In the genomic region with DNA sequence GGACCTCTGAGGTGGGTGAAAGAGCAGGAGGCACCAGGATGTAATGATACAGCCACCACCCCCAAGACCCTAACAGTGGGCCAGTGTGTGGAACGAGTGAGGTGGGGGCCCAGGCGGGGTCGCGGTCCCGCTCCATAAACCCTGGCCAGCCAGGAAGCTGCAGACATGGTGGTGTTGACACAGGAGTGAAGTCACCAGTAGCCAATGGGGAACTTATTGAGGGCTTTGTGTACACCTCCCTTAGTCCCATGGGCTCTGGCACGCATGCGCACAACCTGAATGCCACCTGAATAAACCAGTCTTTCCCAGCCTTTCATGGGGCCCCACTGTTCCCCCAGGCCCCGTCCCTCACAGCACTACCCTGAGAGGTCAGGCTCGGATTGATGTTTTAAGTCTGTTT, we compare ENCODE assay signal across 9 mouse cellular contexts. TPM values are rescaled to one million over a fixed set of nuclear protein-coding genes. Genes with fewer than 3 reads are reported as not detected.
DNase-seq lines count a peak whose midpoint lies in the region; ATAC-seq and TF ChIP-seq lines count a peak whose summit lies in the region.
"Had no signal": no experiment of that assay in that cellular context is flagged by ENCODE, and none has a peak within 500 bp of the region (broad histone marks: within the 10 kb centered on the region; RNA-seq: fewer than 3 reads in every experiment).

No protein-coding gene starts in this region.

- H3K9ac ChIP-seq in kidney, embryonic 16.5 days (replicated peaks; ENCODE audit: low read length): peak overlapping the region; percentile 45; the same call in 1 of the 2 replicates
- H3K9ac ChIP-seq in intestine, embryonic 14.5 days (ENCODE audit: low read length): no peak overlapping the region
- H3K9ac ChIP-seq in liver, postnatal 0 days (replicated peaks): peak overlapping the region; percentile 48

- WGBS in kidney, embryonic 16.5 days: 18% methylated on average over 9 of the region's 9 CpGs
- WGBS in intestine, embryonic 14.5 days: 43% methylated on average over 9 of the region's 9 CpGs
- WGBS in liver, postnatal 0 days (ENCODE audit: insufficient replicate concordance): 57% methylated on average over 9 of the region's 9 CpGs

- no peak overlapping the region for H3K4me3 ChIP-seq in kidney, embryonic 16.5 days (ENCODE audit: low read length)
- no peak overlapping the region for H3K4me3 ChIP-seq in intestine, embryonic 14.5 days (ENCODE audit: low read depth, low read length)
- no peak overlapping the region for H3K4me3 ChIP-seq in liver, postnatal 0 days (ENCODE audit: low read depth, low read length)

- peak; percentile 3 for DNase-seq in cerebellum, adult 8-10 months
- DNase-seq in cerebellum, adult 18-20 months: no peak
- DNase-seq in kidney, adult 18-20 months: no peak
- DNase-seq in intestine, embryonic 14.5 days (ENCODE audit: low spot score): peak; percentile 74
- peak; percentile 77 for DNase-seq in liver, postnatal 0 days
- no peak for DNase-seq in c-Kit-positive CD71-positive TER-119-positive erythroid progenitor cells, embryonic 14.5 days (ENCODE audit: low spot score)
- DNase-seq in Muller cell, postnatal 12 days (ENCODE audit: inconsistent ontology term): no peak
- DNase-seq: spleen, adult 18-20 months had no signal

- TF ChIP-seq EP300 in liver, postnatal 0 days (IDR thresholded peaks at IDR 0.05; ENCODE audit: low read depth): no peak

- H3K36me3 ChIP-seq in kidney, embryonic 16.5 days (ENCODE audit: insufficient read depth, low read length): no peaks in the 10 kb centered on the region
- H3K36me3 ChIP-seq in intestine, embryonic 14.5 days (ENCODE audit: control insufficient read depth, insufficient read depth, low read length): no peaks in the 10 kb centered on the region
- H3K36me3 ChIP-seq in liver, postnatal 0 days (replicated peaks; ENCODE audit: insufficient read depth, low read length): no peaks in the 10 kb centered on the region

- ATAC-seq in kidney, embryonic 16.5 days (ENCODE audit: low FRiP score, low TSS enrichment): peak; percentile 76
- ATAC-seq in intestine, embryonic 14.5 days (replicated peaks; ENCODE audit: low FRiP score, low TSS enrichment, low read depth): peak; percentile 51
- peak; percentile 40 for ATAC-seq in liver, postnatal 0 days

- H3K27ac ChIP-seq in kidney, embryonic 16.5 days (ENCODE audit: low read length): peak overlapping the region; percentile 93
- peak overlapping the region; percentile 95 for H3K27ac ChIP-seq in intestine, embryonic 14.5 days (ENCODE audit: low read depth)
- H3K27ac ChIP-seq in liver, postnatal 0 days (ENCODE audit: low read depth): peak overlapping the region; percentile 92

- no peak overlapping the region for H3K4me2 ChIP-seq in kidney, embryonic 16.5 days (replicated peaks; ENCODE audit: low read depth, low read length)
- H3K4me2 ChIP-seq in intestine, embryonic 14.5 days (ENCODE audit: low read length): no peak overlapping the region
- H3K4me2 ChIP-seq in liver, postnatal 0 days (ENCODE audit: low read depth, low read length): no peak overlapping the region

- no peak for TF ChIP-seq CTCF in liver, postnatal 0 days (IDR thresholded peaks at IDR 0.05; ENCODE audit: low read depth)

- H3K9me3 ChIP-seq in kidney, embryonic 16.5 days (ENCODE audit: low read length): no peaks in the 10 kb centered on the region
- H3K9me3 ChIP-seq in intestine, embryonic 14.5 days (ENCODE audit: control insufficient read depth, low read length): no peaks in the 10 kb centered on the region
- no peaks in the 10 kb centered on the region for H3K9me3 ChIP-seq in liver, postnatal 0 days (ENCODE audit: low read length)

- H3K27me3 ChIP-seq in kidney, embryonic 16.5 days (ENCODE audit: insufficient read depth, low read length): no peaks in the 10 kb centered on the region
- no peaks in the 10 kb centered on the region for H3K27me3 ChIP-seq in intestine, embryonic 14.5 days (replicated peaks; ENCODE audit: control insufficient read depth, insufficient read depth, low read length)
- no peaks in the 10 kb centered on the region for H3K27me3 ChIP-seq in liver, postnatal 0 days (ENCODE audit: insufficient read depth, low read length)

- peaks cover 88% of the 10 kb centered on the region for H3K4me1 ChIP-seq in kidney, embryonic 16.5 days (ENCODE audit: insufficient read depth, low read length)
- H3K4me1 ChIP-seq in intestine, embryonic 14.5 days (replicated peaks; ENCODE audit: control insufficient read depth, insufficient read depth, low read length): peaks cover 75% of the 10 kb centered on the region
- peaks cover 44% of the 10 kb centered on the region for H3K4me1 ChIP-seq in liver, postnatal 0 days (ENCODE audit: insufficient read depth)

RNA-seq across cellular contexts. Expression of a gene that starts 38.1 kb away (rescaled TPM):
- 24.4 and 24.6 TPM in 2 replicates for polyA plus RNA-seq in kidney, embryonic 16.5 days (2015; fragmentation: Nextera tagmentation; extraction: Ambion mirVana)
- 36.1 and 45.8 TPM in 2 replicates for polyA plus RNA-seq in intestine, embryonic 14.5 days (2014; fragmentation: Nextera tagmentation; extraction: Ambion mirVana)
- polyA plus RNA-seq in liver, postnatal 0 days (2015; fragmentation: Nextera tagmentation; extraction: Ambion mirVana): 18.7 and 19.3 TPM in 2 replicates

Comparison
In these comparisons a context has a peak if more than half of its experiments do, and no peak if none do; other contexts are left out.
1. DNase-seq: peak in cerebellum, adult 8-10 months (single experiment), intestine, embryonic 14.5 days (single experiment) and liver, postnatal 0 days (single experiment); none in cerebellum, adult 18-20 months (0 of 2), kidney, adult 18-20 months (single experiment), c-Kit-positive CD71-positive TER-119-positive erythroid progenitor cells, embryonic 14.5 days (single experiment) and Muller cell, postnatal 12 days (single experiment).
2. Peak in every context shown above with its lines, with median percentiles within 50 percentile points of each other: ATAC-seq and H3K27ac ChIP-seq.